Mouse (Mus musculus) CH12.LX (cell line): ENCODE data around the gene 1700122O11Rik. TPM values are rescaled to one million over a fixed set of nuclear protein-coding genes. Genes with fewer than 3 reads are reported as not detected.

Experiments
- DNase-seq: peaks from one replicate; pipeline ENCODE4 v3.0.0-alpha.2; 2013; ENCODE audit errors: extremely low read depth
- H3K27ac ChIP-seq: 2 replicates; pipeline ENCODE4 v1.5.1; 2012; ENCODE audit warnings: low read depth, mild to moderate bottlenecking, control low read depth, moderate library complexity; ENCODE audit not compliant: insufficient read depth
- H3K27me3 ChIP-seq: replicated peaks from 2 replicates; pipeline ENCODE3; 2012; ENCODE audit warnings: inconsistent platforms
- H3K36me3 ChIP-seq, 2 experiments: replicated peaks in 1 of 2; 2 replicates each; pipeline versions ENCODE3 to v1.6.1; 2012; ENCODE audit warnings: inconsistent platforms in 1 of 2, low read length in 1 of 2, mild to moderate bottlenecking in 1 of 2, mixed read lengths in 1 of 2, moderate library complexity in 1 of 2; ENCODE audit not compliant: control insufficient read depth in 1 of 2, insufficient read depth in 1 of 2
- H3K4me1 ChIP-seq, 2 experiments: 2 replicates each; pipeline ENCODE4 v1.6.1; 2012; ENCODE audit warnings: inconsistent platforms in 1 of 2, moderate library complexity in 1 of 2; ENCODE audit not compliant: insufficient read depth in 2 of 2, control insufficient read depth in 1 of 2
- H3K4me2 ChIP-seq: 2 replicates; pipeline ENCODE4 v1.6.1; 2012; ENCODE audit warnings: low read depth, mild to moderate bottlenecking, control low read depth; ENCODE audit not compliant: poor library complexity, insufficient read depth, severe bottlenecking
- H3K4me3 ChIP-seq, 3 experiments: fragments of 150-350 bp in 1 of 3; sonication (generic) in 1 of 3; replicated peaks in 1 of 3; 2 replicates each; pipeline versions ENCODE3 to v1.5.1; 2011 to 2012; ENCODE audit warnings: low read depth in 2 of 3, low read length in 2 of 3, mild to moderate bottlenecking in 2 of 3, moderate library complexity in 2 of 3, control low read depth in 1 of 3, improper control_type of control experiment in 1 of 3, inconsistent platforms in 1 of 3, mixed read lengths in 1 of 3; ENCODE audit not compliant: poor library complexity in 1 of 3
- H3K79me2 ChIP-seq: replicated peaks from 2 replicates; pipeline ENCODE4 v1.6.1; 2012; ENCODE audit warnings: mild to moderate bottlenecking, moderate library complexity; ENCODE audit not compliant: control insufficient read depth, poor library complexity, insufficient read depth, severe bottlenecking; ENCODE audit errors: extremely low read depth
- H3K9ac ChIP-seq: 2 replicates; pipeline ENCODE4 v1.6.1; 2012; ENCODE audit warnings: low read depth, mild to moderate bottlenecking, control low read depth, moderate library complexity; ENCODE audit not compliant: insufficient read depth
- H3K9me3 ChIP-seq: replicated peaks from 2 replicates; pipeline ENCODE3; 2012; ENCODE audit warnings: low read length, inconsistent platforms, mixed read lengths
- BHLHE40 ChIP-seq: IDR thresholded peaks from 2 replicates; pipeline ENCODE4 v1.6.1; 2011; ENCODE audit warnings: mild to moderate bottlenecking, low read depth, low read length, improper control_type of control experiment
- CHD1 ChIP-seq: IDR thresholded peaks from 2 replicates; pipeline ENCODE4 v1.6.1; 2012; ENCODE audit warnings: low read depth, low read length, improper control_type of control experiment, inconsistent platforms
- CTCF ChIP-seq, 2 experiments: IDR thresholded peaks in 1 of 2; conservative IDR thresholded peaks in 1 of 2; 2 replicates each; pipeline ENCODE4 v1.5.1; 2011 to 2012; ENCODE audit warnings: low read depth in 2 of 2, low read length in 2 of 2, improper control_type of control experiment in 1 of 2, inconsistent platforms in 1 of 2, mild to moderate bottlenecking in 1 of 2, moderate library complexity in 1 of 2
- E2F4 ChIP-seq: IDR thresholded peaks from 2 replicates; pipeline ENCODE4 v1.6.1; 2011; ENCODE audit warnings: low read depth, low read length, improper control_type of control experiment; ENCODE audit not compliant: insufficient replicate concordance
- ETS1 ChIP-seq: conservative IDR thresholded peaks from 2 replicates; pipeline ENCODE4 v1.6.1; 2012; ENCODE audit warnings: low read depth, mild to moderate bottlenecking, inconsistent platforms, low read length, improper control_type of control experiment, moderate library complexity
- HCFC1 ChIP-seq: IDR thresholded peaks from 2 replicates; pipeline ENCODE4 v1.6.1; 2012; ENCODE audit warnings: low read depth, mild to moderate bottlenecking, inconsistent platforms, low read length, improper control_type of control experiment
- IRF4 ChIP-seq: IDR thresholded peaks from 2 replicates; pipeline ENCODE4 v1.6.1; 2014; ENCODE audit warnings: low read depth, mild to moderate bottlenecking, inconsistent platforms, low read length, improper control_type of control experiment
- JUN ChIP-seq: IDR thresholded peaks from 2 replicates; pipeline ENCODE4 v1.6.1; 2011; ENCODE audit warnings: low read depth, mild to moderate bottlenecking, low read length, improper control_type of control experiment, moderate library complexity; ENCODE audit not compliant: insufficient read depth
- JUND ChIP-seq: conservative IDR thresholded peaks from 2 replicates; pipeline ENCODE4 v1.6.1; 2011; ENCODE audit warnings: low read depth, low read length, improper control_type of control experiment
- MAX ChIP-seq: IDR thresholded peaks from 2 replicates; pipeline ENCODE4 v1.6.1; 2011; ENCODE audit warnings: low read length, improper control_type of control experiment
- MAZ ChIP-seq: IDR thresholded peaks from 2 replicates; pipeline ENCODE4 v1.6.1; 2012; ENCODE audit warnings: low read depth, mild to moderate bottlenecking, inconsistent platforms, low read length, improper control_type of control experiment, moderate library complexity
- MEF2A ChIP-seq: IDR thresholded peaks from 2 replicates; pipeline ENCODE4 v1.6.1; 2014; ENCODE audit warnings: low read depth, mild to moderate bottlenecking, inconsistent platforms, low read length, improper control_type of control experiment, borderline replicate concordance
- NELFE ChIP-seq: IDR thresholded peaks from 2 replicates; pipeline ENCODE4 v1.6.1; 2011; ENCODE audit warnings: low read depth, low read length, improper control_type of control experiment
- POLR2A ChIP-seq: IDR thresholded peaks from 2 replicates; pipeline ENCODE4 v1.6.1; 2011; ENCODE audit warnings: low read depth, mild to moderate bottlenecking, improper control_type of control experiment, low read length
- POLR2AphosphoS2 ChIP-seq: IDR thresholded peaks from 2 replicates; pipeline ENCODE4 v1.6.1; 2011; ENCODE audit warnings: low read depth, low read length, improper control_type of control experiment
- USF1 ChIP-seq: IDR thresholded peaks from 2 replicates; pipeline ENCODE4 v1.6.1; 2014; ENCODE audit warnings: low read depth, mild to moderate bottlenecking, inconsistent platforms, low read length, improper control_type of control experiment
- USF2 ChIP-seq: conservative IDR thresholded peaks from 2 replicates; pipeline ENCODE4 v1.6.1; 2011; ENCODE audit warnings: low read depth, low read length, improper control_type of control experiment
- ZC3H11A ChIP-seq: IDR thresholded peaks from 2 replicates; pipeline ENCODE4 v1.6.1; 2012; ENCODE audit warnings: low read depth, mild to moderate bottlenecking, inconsistent platforms, low read length, improper control_type of control experiment
- ZKSCAN1 ChIP-seq: IDR thresholded peaks from 2 replicates; pipeline ENCODE4 v1.6.1; 2012; ENCODE audit warnings: low read depth, inconsistent platforms, low read length, improper control_type of control experiment, borderline replicate concordance
- dilution Hi-C: fragments of 300-500 bp; cut with MboI; formaldehyde crosslinking; loops from 2 replicates; pipeline ENCODE4 v1.14.3; 2020; ENCODE audit warnings: low sequenced_read_pairs; ENCODE audit not compliant: extremely low pct_unique_long_range_greater_than_20kb, extremely low pct_ligation_motif_present
- in situ Hi-C: fragments of 300-500 bp; cut with MboI; formaldehyde crosslinking; loops from 3 replicates; pipeline ENCODE4 v1.14.3; 2019; ENCODE audit warnings: low sequenced_read_pairs, low pct_ligation_motif_present, low pct_unique_long_range_greater_than_20kb, mixed read lengths
- polyA plus RNA-seq: library from polyadenylated mRNA; unstranded; fragments of >175 nt; gene quantifications from 2 replicates; pipeline ENCODE4 v1.2.1, GENCODE M21; 2012; ENCODE audit warnings: low read depth; ENCODE audit not compliant: insufficient read length
- total RNA-seq, 2 experiments: library from RNA; depleted of rRNA; stranded (reverse); fragments of 300-350 nt in 1 of 2; fragments of >200 nt in 1 of 2; gene quantifications; 2 replicates each; pipeline ENCODE4 v1.2.3; 2012 to 2014

1700122O11Rik gene
- total and polyA plus RNA-seq, 3 experiments: not detected

- no peak overlapping the region for H3K9ac ChIP-seq
- DNase-seq: no peak
Measured at GRCm38 (mm10) chr17:48016566-48016965, 21.5 kb downstream of the 1700122O11Rik start.

GRCm38 (mm10) chr17:48012561-48012960, 25.5 kb downstream of the 1700122O11Rik start:
- no peak overlapping the region for H3K27ac ChIP-seq
- in situ Hi-C loops (no loop called here), dilution Hi-C loops (no loop called here)
- no peak overlapping the region for H3K9ac ChIP-seq
- peaks cover 2% of the 10 kb centered on the region for H3K27me3 ChIP-seq
- no peak overlapping the region for H3K4me2 ChIP-seq
- H3K4me1 ChIP-seq: peaks cover 6 to 12% of the 10 kb centered on the region in 2 experiments
- no peaks in the 10 kb centered on the region for H3K36me3 ChIP-seq
- TF ChIP-seq ETS1 (no peak), ZC3H11A (no peak), HCFC1 (no peak), BHLHE40 (no peak), JUND (no peak), NELFE (no peak), MAZ (no peak), E2F4 (no peak), MEF2A (no peak), MAX (no peak), USF1 (no peak)
- no peak overlapping the region for H3K4me3 ChIP-seq
- H3K9me3 ChIP-seq: no peaks in the 10 kb centered on the region
- H3K79me2 ChIP-seq: no peaks in the 10 kb centered on the region
- DNase-seq: no peak

More at GRCm38 (mm10) chr17:48016566-48016965, 21.5 kb downstream of the 1700122O11Rik start:
- no peaks in the 10 kb centered on the region for H3K79me2 ChIP-seq
- no peaks in the 10 kb centered on the region for H3K4me1 ChIP-seq
- no peaks in the 10 kb centered on the region for H3K9me3 ChIP-seq
- TF ChIP-seq HCFC1 (no peak), CHD1 (no peak), IRF4 (no peak), MEF2A (no peak), ETS1 (no peak), USF2 (no peak), JUN (no peak), E2F4 (no peak), POLR2AphosphoS2 (no peak), CTCF (conservative IDR thresholded peaks at IDR 0.05 in 1 of 2, IDR thresholded peaks at IDR 0.05 in 1 of 2; ENCODE audit: low read depth in 2 of 2, low read length in 2 of 2) (no peak), POLR2A (no peak), ZC3H11A (no peak), ZKSCAN1 (no peak)
- no peak overlapping the region for H3K27ac ChIP-seq
- in situ Hi-C loops: no loop called here
- dilution Hi-C loops: no loop called here
- no peak overlapping the region for H3K4me2 ChIP-seq
- H3K27me3 ChIP-seq: peaks cover 11% of the 10 kb centered on the region
- no peak overlapping the region for H3K4me3 ChIP-seq
- no peaks in the 10 kb centered on the region for H3K36me3 ChIP-seq
